Mouse (Mus musculus) heart, adult 2 months (tissue): ENCODE results near the gene Fancc. TPM values are rescaled to one million over a fixed set of nuclear protein-coding genes. Genes with fewer than 3 reads are reported as not detected.

Experiments used
- DNase-seq, 2 experiments: peaks; one replicate each; pipeline ENCODE4 v3.0.0; 2021
- H3K27ac ChIP-seq: fragments of 200-600 bp; 2 replicates; pipeline ENCODE4 v1.8.1; 2022
- H3K27me3 ChIP-seq: fragments of 200-500 bp; 2 replicates; pipeline ENCODE4 v1.6.1; 2012; ENCODE audit warnings: mild to moderate bottlenecking, low read length, inconsistent platforms, mixed read lengths; ENCODE audit not compliant: control insufficient read depth, insufficient read depth
- H3K36me3 ChIP-seq: fragments of 200-500 bp; 2 replicates; pipeline ENCODE4 v1.6.1; 2012; ENCODE audit warnings: low read length, inconsistent platforms; ENCODE audit not compliant: control insufficient read depth, insufficient read depth
- H3K4me1 ChIP-seq: fragments of 200-500 bp; 2 replicates; pipeline ENCODE4 v1.6.1; 2011; ENCODE audit warnings: low read length; ENCODE audit not compliant: control insufficient read depth, insufficient read depth
- H3K4me3 ChIP-seq: fragments of 200-600 bp; 2 replicates; pipeline ENCODE4 v1.8.1; 2022
- H3K79me2 ChIP-seq: fragments of 200-500 bp; replicated peaks from 2 replicates; pipeline ENCODE4 v1.6.1; 2012; ENCODE audit warnings: mild to moderate bottlenecking, inconsistent platforms, low read length, moderate library complexity, mixed read lengths; ENCODE audit not compliant: control insufficient read depth, insufficient read depth
- H3K9ac ChIP-seq: fragments of 200-500 bp; 2 replicates; pipeline ENCODE4 v1.6.1; 2012; ENCODE audit warnings: low read depth, mild to moderate bottlenecking, control low read depth, inconsistent platforms, low read length, mixed read lengths
- CTCF ChIP-seq: fragments of 200-600 bp; IDR thresholded peaks from 2 replicates; pipeline ENCODE4 v1.8.1; 2022; ENCODE audit warnings: antibody characterized with exemption, mild to moderate bottlenecking, moderate library complexity
- EP300 ChIP-seq: fragments of 200-500 bp; IDR thresholded peaks from 2 replicates; pipeline ENCODE4 v1.6.1; 2011; ENCODE audit warnings: low read depth, low read length, control low read depth; ENCODE audit not compliant: insufficient read depth
- POLR2A ChIP-seq: fragments of 200-500 bp; IDR thresholded peaks from 2 replicates; pipeline ENCODE4 v1.6.1; 2011; ENCODE audit warnings: mild to moderate bottlenecking, low read depth, low read length, control low read depth; ENCODE audit not compliant: insufficient read depth
- WGBS: fragments of 180-500 bp; shearing (Covaris S2); methylation state at CpG from one replicate; pipeline ENCODE4 v1.1.7; 2018; 5-methylcytosine and 5-hydroxymethylcytosine counted together
- intact Hi-C: fragments of 180-260 bp; cut with DNase I; formaldehyde crosslinking; loops from one replicate; pipeline ENCODE4 v1.15.1; 2025
- polyA plus RNA-seq: library from polyadenylated mRNA; depleted of rRNA; stranded (reverse); fragments of >200 nt; gene quantifications from 2 replicates; pipeline ENCODE4 v1.2.3, GENCODE M21; 2012
- total RNA-seq, 2 experiments: library from RNA; stranded (reverse); gene quantifications; 2 replicates each; pipeline ENCODE4 v1.2.3; 2021

Gene Fancc
- total and polyA plus RNA-seq, 3 experiments: 3.3 to 3.7 (median 3.6) TPM

DNA sequence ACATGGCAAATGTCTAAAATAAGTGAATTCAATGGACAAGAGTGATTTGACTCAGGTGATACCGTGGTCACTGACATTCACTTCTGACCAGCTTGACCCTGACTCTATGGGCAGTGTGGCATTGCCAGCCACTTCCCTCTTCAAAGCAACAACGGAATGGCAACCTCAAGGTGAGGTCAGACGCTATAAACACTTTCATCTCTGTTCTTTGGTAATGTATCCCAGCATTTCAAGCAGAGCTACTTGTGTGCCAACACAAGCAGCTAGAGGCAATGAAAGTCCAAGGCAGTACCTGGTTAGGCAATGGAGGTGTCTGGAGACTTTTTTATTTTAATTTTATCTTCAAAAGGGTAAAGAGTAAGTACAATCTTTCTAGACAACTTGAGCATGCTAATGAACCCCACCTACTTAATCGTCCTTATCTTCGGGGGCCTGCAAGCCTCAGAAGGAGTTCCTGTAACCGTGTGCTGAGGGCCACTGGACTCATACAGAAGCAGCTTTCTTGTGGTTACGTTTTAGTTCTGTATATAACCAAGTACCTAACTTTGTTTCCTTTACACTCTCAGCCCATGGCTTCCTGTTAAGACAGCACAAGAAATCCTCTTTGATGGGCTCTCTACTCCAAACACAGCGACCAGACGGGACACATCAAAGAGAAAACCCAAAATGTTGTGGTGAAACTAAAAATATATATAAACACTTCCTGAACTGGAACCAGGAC lies 86.3 kb downstream of the Fancc start:
- Histone ChIP-seq H3K27me3 (no peaks in the 10 kb centered on the region), H3K36me3 (no peaks in the 10 kb centered on the region), H3K9ac (no peak overlapping the region), H3K4me3 (no peak overlapping the region), H3K27ac (no peak overlapping the region), H3K4me1 (peaks cover 2% of the 10 kb centered on the region), H3K79me2 (no peaks in the 10 kb centered on the region)
- intact Hi-C loops: no loop called here
- whole genome bisulfite sequencing: 50% methylated on average over 9 of the region's 9 CpGs
- no peak for DNase-seq
- TF ChIP-seq POLR2A: no peak

DNA sequence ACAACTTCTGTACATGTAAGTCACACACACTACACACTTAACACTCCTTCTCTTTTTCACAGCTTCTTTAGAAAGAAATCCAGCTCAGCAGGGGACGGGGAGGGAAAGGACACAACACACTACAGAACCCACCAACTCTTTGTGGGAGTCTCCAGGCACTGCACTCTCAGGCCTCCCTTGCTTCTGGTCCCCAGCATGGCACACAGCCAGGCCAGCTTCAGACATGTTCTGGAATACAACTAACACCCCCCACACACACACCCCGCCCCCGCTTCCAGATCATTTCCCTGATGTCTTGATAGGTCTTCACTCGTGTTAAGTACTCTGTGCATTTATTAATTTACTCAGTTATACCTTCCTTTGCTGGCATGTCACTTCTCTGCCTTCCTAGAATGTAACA lies 91.9 kb downstream of the Fancc start:
- no peak for DNase-seq
- Histone ChIP-seq H3K4me1 (peaks cover 3% of the 10 kb centered on the region; the same call in 1 of the 2 replicates), H3K79me2 (no peaks in the 10 kb centered on the region), H3K9ac (no peak overlapping the region), H3K4me3 (no peak overlapping the region), H3K27me3 (no peaks in the 10 kb centered on the region), H3K36me3 (no peaks in the 10 kb centered on the region), H3K27ac (no peak overlapping the region)
- TF ChIP-seq POLR2A: no peak
- no peak for TF ChIP-seq CTCF
- no peak for TF ChIP-seq EP300
- 70% methylated on average over 4 of the region's 4 CpGs for WGBS
- intact Hi-C loops: no loop called here

GRCm38 (mm10) chr13:63404657-63405056 lies 92.4 kb downstream of the Fancc start:
- H3K27me3 ChIP-seq: no peaks in the 10 kb centered on the region
- no peaks in the 10 kb centered on the region for H3K79me2 ChIP-seq
- H3K27ac ChIP-seq: no peak overlapping the region
- DNase-seq: no peak
- no peak overlapping the region for H3K4me3 ChIP-seq
- no peaks in the 10 kb centered on the region for H3K36me3 ChIP-seq
- intact Hi-C loops: no loop called here
- TF ChIP-seq POLR2A: no peak
- no peak for TF ChIP-seq EP300
- TF ChIP-seq CTCF: no peak
- no peak overlapping the region for H3K9ac ChIP-seq
- WGBS: 94% methylated on average over 2 of the region's 2 CpGs
- peaks cover 4% of the 10 kb centered on the region for H3K4me1 ChIP-seq

GRCm38 (mm10) chr13:63402823-63403222 lies 94.3 kb downstream of the Fancc start:
- peak; percentile 31 to 32 for DNase-seq
- H3K4me3 ChIP-seq: no peak overlapping the region
- H3K27ac ChIP-seq: no peak overlapping the region
- no peaks in the 10 kb centered on the region; the same call in 1 of the 2 replicates for H3K36me3 ChIP-seq
- H3K4me1 ChIP-seq: peaks cover 6% of the 10 kb centered on the region
- 43% methylated on average over 2 of the region's 2 CpGs for WGBS
- H3K9ac ChIP-seq: no peak overlapping the region
- no peaks in the 10 kb centered on the region for H3K27me3 ChIP-seq
- H3K79me2 ChIP-seq: no peaks in the 10 kb centered on the region
- TF ChIP-seq POLR2A: no peak
- no peak for TF ChIP-seq CTCF
- TF ChIP-seq EP300: no peak
- intact Hi-C loops: no loop called here

GRCm38 (mm10) chr13:63400069-63400468 lies 97.0 kb downstream of the Fancc start:
- peak; percentile 31 to 51 for DNase-seq
- Histone ChIP-seq H3K4me3 (no peak overlapping the region), H3K79me2 (no peaks in the 10 kb centered on the region), H3K27ac (no peak overlapping the region), H3K9ac (no peak overlapping the region), H3K36me3 (no peaks in the 10 kb centered on the region; the same call in 1 of the 2 replicates), H3K4me1 (peaks cover 6% of the 10 kb centered on the region), H3K27me3 (no peaks in the 10 kb centered on the region)
- 66% methylated on average over 6 of the region's 6 CpGs for WGBS
- intact Hi-C loops: no loop called here
- TF ChIP-seq POLR2A (no peak), CTCF (no peak), EP300 (no peak)

GRCm38 (mm10) chr13:63397420-63397819 lies 99.7 kb downstream of the Fancc start:
- no peak for DNase-seq
- no peaks in the 10 kb centered on the region for H3K79me2 ChIP-seq
- no peak overlapping the region for H3K4me3 ChIP-seq
- no peaks in the 10 kb centered on the region for H3K27me3 ChIP-seq
- no peak overlapping the region for H3K27ac ChIP-seq
- H3K9ac ChIP-seq: no peak overlapping the region
- 79% methylated on average over 1 of the region's 1 CpGs for WGBS
- H3K4me1 ChIP-seq: peaks cover 3% of the 10 kb centered on the region
- TF ChIP-seq POLR2A (no peak), EP300 (no peak), CTCF (no peak)
- intact Hi-C loops: no loop called here
- no peaks in the 10 kb centered on the region; the same call in 1 of the 2 replicates for H3K36me3 ChIP-seq
